8 mouse cellular contexts compared by ENCODE assay signal in genomic region chr9:21288404-21289336, GRCm38 (mm10). TPM values are rescaled to one million over a fixed set of nuclear protein-coding genes. Genes with fewer than 3 reads are reported as not detected.
DNase-seq lines count a peak whose midpoint lies in the region; ATAC-seq lines count a peak whose summit lies in the region.

No protein-coding gene starts in this region.

- 83% methylated on average over 13 of the region's 13 CpGs for WGBS in forebrain, embryonic 10.5 days
- WGBS in limb, embryonic 11.5 days: 76% methylated on average over 13 of the region's 13 CpGs
- 82% methylated on average over 13 of the region's 13 CpGs for whole genome bisulfite sequencing in midbrain, embryonic 16.5 days

- ATAC-seq in limb, embryonic 11.5 days (ENCODE audit: insufficient number of reproducible peaks, low FRiP score, low TSS enrichment, low read depth): no peak
- ATAC-seq in midbrain, embryonic 16.5 days: no peak

- H3K9me3 ChIP-seq in forebrain, embryonic 10.5 days: no peaks in the 10 kb centered on the region
- no peaks in the 10 kb centered on the region for H3K9me3 ChIP-seq in limb, embryonic 11.5 days (ENCODE audit: control insufficient read depth, low read length)
- H3K9me3 ChIP-seq in midbrain, embryonic 16.5 days (replicated peaks; ENCODE audit: control insufficient read depth, low read length, poor library complexity, severe bottlenecking): no peaks in the 10 kb centered on the region

- peak overlapping the region; percentile 81 for H3K4me2 ChIP-seq in limb, embryonic 11.5 days (ENCODE audit: low read depth, severe bottlenecking)
- peak overlapping the region; percentile 90 for H3K4me2 ChIP-seq in midbrain, embryonic 16.5 days (ENCODE audit: low read length)

- peak overlapping the region; percentile 83 for H3K4me3 ChIP-seq in forebrain, embryonic 10.5 days
- peak overlapping the region; percentile 82 for H3K4me3 ChIP-seq in limb, embryonic 11.5 days (ENCODE audit: low read depth, low read length)
- peak overlapping the region; percentile 74 for H3K4me3 ChIP-seq in midbrain, embryonic 16.5 days (ENCODE audit: low read depth, low read length)

- DNase-seq in cerebellum, adult 11 months: peak; percentile 39
- DNase-seq in cerebellum, postnatal 36 days: no peak
- peak; percentile 47 to 53 for DNase-seq in CD8-positive naive resting alpha-beta T cell, adult 2 months (ENCODE audit: low read depth in 2 of 2, low spot score in 2 of 2)
- no peak for DNase-seq in forebrain, embryonic 10.5 days (ENCODE audit: extremely low spot score, low spot score)
- no peak for DNase-seq in limb, embryonic 11.5 days (ENCODE audit: low spot score)
- DNase-seq in right cerebral cortex, adult 18-20 months: no peak
- no peak for DNase-seq in gastrocnemius, postnatal 10 days

- H3K36me3 ChIP-seq in forebrain, embryonic 10.5 days (replicated peaks): peaks cover 29% of the 10 kb centered on the region
- H3K36me3 ChIP-seq in limb, embryonic 11.5 days (ENCODE audit: control insufficient read depth, insufficient read depth, low read length): peaks cover 6% of the 10 kb centered on the region; the same call in 1 of the 2 replicates
- H3K36me3 ChIP-seq in midbrain, embryonic 16.5 days (ENCODE audit: control insufficient read depth, insufficient read depth, low read length): 0 out of 2 replicates have a peak, but pooled peaks cover 6% of the 10 kb centered on the region

- H3K4me1 ChIP-seq in forebrain, embryonic 10.5 days: peaks cover 47% of the 10 kb centered on the region
- peaks cover 12% of the 10 kb centered on the region for H3K4me1 ChIP-seq in limb, embryonic 11.5 days (ENCODE audit: control insufficient read depth, insufficient read depth, low read length)
- peaks cover 29% of the 10 kb centered on the region for H3K4me1 ChIP-seq in midbrain, embryonic 16.5 days (ENCODE audit: control insufficient read depth, insufficient read depth, low read length)

- H3K9ac ChIP-seq in limb, embryonic 11.5 days (ENCODE audit: low read length): no peak overlapping the region
- peak overlapping the region; percentile 81 for H3K9ac ChIP-seq in midbrain, embryonic 16.5 days (ENCODE audit: low read depth, low read length)

- H3K27me3 ChIP-seq in forebrain, embryonic 10.5 days (ENCODE audit: poor library complexity, severe bottlenecking): no peaks in the 10 kb centered on the region
- H3K27me3 ChIP-seq in limb, embryonic 11.5 days (ENCODE audit: control insufficient read depth, insufficient read depth, low read length): no peaks in the 10 kb centered on the region
- no peaks in the 10 kb centered on the region for H3K27me3 ChIP-seq in midbrain, embryonic 16.5 days (ENCODE audit: control insufficient read depth, insufficient read depth, low read depth, low read length)

- peak overlapping the region; percentile 90 for H3K27ac ChIP-seq in forebrain, embryonic 10.5 days
- no peak overlapping the region for H3K27ac ChIP-seq in limb, embryonic 11.5 days (replicated peaks; ENCODE audit: low read depth, low read length)
- peak overlapping the region; percentile 91 for H3K27ac ChIP-seq in midbrain, embryonic 16.5 days (ENCODE audit: low read length)

RNA-seq across cellular contexts. Expression of gene Kri1, which starts 0.9 kb away (rescaled TPM):
- polyA plus RNA-seq in forebrain, embryonic 10.5 days (2016; fragmentation: Nextera tagmentation; extraction: Ambion mirVana): 18.3 and 18.8 TPM in 2 replicates
- 14.1 and 16.2 TPM in 2 replicates for polyA plus RNA-seq in limb, embryonic 11.5 days (2014; fragmentation: Nextera tagmentation; extraction: Ambion mirVana)
- 17.0 and 18.3 TPM in 2 replicates for polyA plus RNA-seq in midbrain, embryonic 16.5 days (2015; fragmentation: Nextera tagmentation; extraction: Ambion mirVana)
- 10 to 100 TPM; 10.8 to 14.5 TPM for total RNA-seq in gastrocnemius, postnatal 10 days (2021)

RNA-seq across cellular contexts. Expression of gene Cdkn2d, which starts 2.5 kb away (rescaled TPM):
- 40.4 and 42.9 TPM in 2 replicates for polyA plus RNA-seq in forebrain, embryonic 10.5 days (2016; fragmentation: Nextera tagmentation; extraction: Ambion mirVana)
- 40.6 and 42.7 TPM in 2 replicates for polyA plus RNA-seq in limb, embryonic 11.5 days (2014; fragmentation: Nextera tagmentation; extraction: Ambion mirVana)
- 98.9 and 117 TPM in 2 replicates for polyA plus RNA-seq in midbrain, embryonic 16.5 days (2015; fragmentation: Nextera tagmentation; extraction: Ambion mirVana)
- 10 to 100 TPM; 14.2 to 16.1 TPM for total RNA-seq in gastrocnemius, postnatal 10 days (2021)

RNA-seq across cellular contexts. Expression of gene Ap1m2, which starts 23.5 kb away (rescaled TPM):
- 6.3 and 8.5 TPM in 2 replicates for polyA plus RNA-seq in forebrain, embryonic 10.5 days (2016; fragmentation: Nextera tagmentation; extraction: Ambion mirVana)
- 8.0 and 8.2 TPM in 2 replicates for polyA plus RNA-seq in limb, embryonic 11.5 days (2014; fragmentation: Nextera tagmentation; extraction: Ambion mirVana)
- polyA plus RNA-seq in midbrain, embryonic 16.5 days (2015; fragmentation: Nextera tagmentation; extraction: Ambion mirVana): 1.6 and 2.1 TPM in 2 replicates
- not detected for total RNA-seq in gastrocnemius, postnatal 10 days (2021)

RNA-seq across cellular contexts. Expression of gene Atg4d, which starts 23.6 kb away (rescaled TPM):
- 45.2 and 48.5 TPM in 2 replicates for polyA plus RNA-seq in forebrain, embryonic 10.5 days (2016; fragmentation: Nextera tagmentation; extraction: Ambion mirVana)
- 29.5 and 31.9 TPM in 2 replicates for polyA plus RNA-seq in limb, embryonic 11.5 days (2014; fragmentation: Nextera tagmentation; extraction: Ambion mirVana)
- 43.0 and 47.9 TPM in 2 replicates for polyA plus RNA-seq in midbrain, embryonic 16.5 days (2015; fragmentation: Nextera tagmentation; extraction: Ambion mirVana)
- total RNA-seq in gastrocnemius, postnatal 10 days (2021): 10 to 100 TPM; 28.4 to 31.9 TPM

RNA-seq across cellular contexts. Expression of gene Slc44a2, which starts 31.8 kb away (rescaled TPM):
- polyA plus RNA-seq in forebrain, embryonic 10.5 days (2016; fragmentation: Nextera tagmentation; extraction: Ambion mirVana): 62.6 and 71.5 TPM in 2 replicates
- 79.9 and 84.5 TPM in 2 replicates for polyA plus RNA-seq in limb, embryonic 11.5 days (2014; fragmentation: Nextera tagmentation; extraction: Ambion mirVana)
- 65.5 and 69.1 TPM in 2 replicates for polyA plus RNA-seq in midbrain, embryonic 16.5 days (2015; fragmentation: Nextera tagmentation; extraction: Ambion mirVana)
- total RNA-seq in gastrocnemius, postnatal 10 days (2021): 100 to 1,000 TPM; 131 to 140 TPM

Comparison
In these comparisons a context has a peak if more than half of its experiments do, and no peak if none do; other contexts are left out.
1. DNase-seq: peak in cerebellum, adult 11 months (single experiment) and CD8-positive naive resting alpha-beta T cell, adult 2 months (2 of 2); none in cerebellum, postnatal 36 days (0 of 2), forebrain, embryonic 10.5 days (single experiment), limb, embryonic 11.5 days (single experiment), right cerebral cortex, adult 18-20 months (single experiment) and gastrocnemius, postnatal 10 days (single experiment).
2. Peak in every context shown above with its lines, with median percentiles within 50 percentile points of each other: H3K4me3 ChIP-seq.